Mouse (Mus musculus): Measurements from ENCODE around the gene Ugt1a6b. TPM values are rescaled to one million over a fixed set of nuclear protein-coding genes. Genes with fewer than 3 reads are reported as not detected.

Gene Ugt1a6b
- total and polyA plus RNA-seq, 2 experiments from 2014 or later = 2.0 to 2.9 TPM

- ATAC-seq (no peak), DNase-seq (no peak)
- Histone ChIP-seq H3K27ac (ENCODE audit: low read depth, low read length) (no peak overlapping the region), H3K27me3 (ENCODE audit: insufficient read depth, low read length) (no peaks in the 10 kb centered on the region), H3K9ac (no peak overlapping the region), H3K4me2 (ENCODE audit: low read depth) (no peak overlapping the region), H3K4me3 (ENCODE audit: low read depth, low read length) (no peak overlapping the region), H3K9me3 (ENCODE audit: low read length) (peaks cover 97% of the 10 kb centered on the region), H3K36me3 (ENCODE audit: insufficient read depth) (no peaks in the 10 kb centered on the region), H3K4me1 (ENCODE audit: insufficient read depth) (no peaks in the 10 kb centered on the region)
- WGBS = 74% methylated on average over 4 of the region's 4 CpGs
- no peak for TF ChIP-seq CTCF (IDR thresholded peaks at IDR 0.05; ENCODE audit: low read depth)
Measured at GRCm38 (mm10) chr1:88240579-88240978, 137.5 kb downstream of the Ugt1a6b start.

DNA sequence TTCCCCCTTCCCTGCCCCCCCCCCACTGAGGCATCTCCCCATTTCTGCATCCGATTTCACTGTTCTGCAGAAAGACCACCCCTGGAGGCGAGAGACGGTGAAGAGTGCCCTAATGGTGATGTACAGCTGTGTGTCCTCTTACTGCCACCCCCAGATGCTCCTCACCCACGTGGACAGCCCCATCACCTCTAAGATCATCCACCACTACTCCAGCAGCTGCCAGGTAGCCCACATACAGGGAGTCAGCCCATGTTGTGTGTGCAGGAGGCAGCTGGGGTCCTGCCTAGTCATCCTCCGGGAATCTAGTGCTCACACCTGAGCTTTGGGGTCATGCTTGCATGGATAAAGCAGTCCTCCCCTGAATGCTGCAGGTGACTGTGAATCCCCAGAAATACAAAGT, 140.8 kb downstream of the Ugt1a6b start:
- WGBS = 69% methylated on average over 5 of the region's 5 CpGs
- Histone ChIP-seq H3K27me3 (ENCODE audit: insufficient read depth, low read length) (no peaks in the 10 kb centered on the region), H3K4me2 (ENCODE audit: low read depth) (no peak overlapping the region), H3K9ac (no peak overlapping the region), H3K4me1 (ENCODE audit: insufficient read depth) (no peaks in the 10 kb centered on the region), H3K9me3 (ENCODE audit: low read length) (peaks cover 100% of the 10 kb centered on the region), H3K27ac (ENCODE audit: low read depth, low read length) (no peak overlapping the region), H3K4me3 (ENCODE audit: low read depth, low read length) (no peak overlapping the region), H3K36me3 (ENCODE audit: insufficient read depth) (no peaks in the 10 kb centered on the region)
- ATAC-seq = no peak
- no peak for TF ChIP-seq CTCF (IDR thresholded peaks at IDR 0.05; ENCODE audit: low read depth)
- no peak for DNase-seq

GRCm38 (mm10) chr1:88245881-88246280, 142.8 kb downstream of the Ugt1a6b start:
- no peak overlapping the region for H3K27ac ChIP-seq (ENCODE audit: low read depth, low read length)
- H3K4me1 ChIP-seq (ENCODE audit: insufficient read depth) = no peaks in the 10 kb centered on the region
- no peak for TF ChIP-seq CTCF (IDR thresholded peaks at IDR 0.05; ENCODE audit: low read depth)
- DNase-seq (no peak), ATAC-seq (no peak)
- peaks cover 100% of the 10 kb centered on the region for H3K9me3 ChIP-seq (ENCODE audit: low read length)
- no peaks in the 10 kb centered on the region for H3K27me3 ChIP-seq (ENCODE audit: insufficient read depth, low read length)
- no peak overlapping the region for H3K4me3 ChIP-seq (ENCODE audit: low read depth, low read length)
- H3K36me3 ChIP-seq (ENCODE audit: insufficient read depth) = no peaks in the 10 kb centered on the region
- 80% methylated on average over 6 of the region's 6 CpGs for WGBS
- H3K4me2 ChIP-seq (ENCODE audit: low read depth) = no peak overlapping the region
- H3K9ac ChIP-seq = no peak overlapping the region

DNA sequence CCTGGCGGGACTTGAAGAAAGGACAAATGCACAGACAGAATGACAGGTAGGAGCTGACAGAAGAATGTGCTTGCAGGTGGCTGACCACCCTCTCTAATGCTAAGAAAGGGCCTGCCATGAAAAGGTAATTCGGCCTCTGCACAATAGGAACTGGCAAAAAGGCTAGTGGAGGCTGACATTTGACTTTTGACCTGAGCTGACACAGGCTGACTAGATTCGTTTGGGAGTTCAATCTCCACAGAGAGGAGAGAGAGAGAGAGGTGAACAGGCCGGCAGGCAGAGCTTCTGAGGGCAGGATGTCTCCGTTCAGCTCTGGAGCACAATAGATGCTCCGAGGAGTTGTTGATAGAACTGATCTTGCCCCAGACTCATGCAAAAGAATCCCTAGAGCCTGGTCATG, 143.3 kb downstream of the Ugt1a6b start:
- WGBS = 43% methylated on average over 6 of the region's 6 CpGs
- peaks cover 100% of the 10 kb centered on the region for H3K9me3 ChIP-seq (ENCODE audit: low read length)
- TF ChIP-seq CTCF (IDR thresholded peaks at IDR 0.05; ENCODE audit: low read depth) = no peak
- no peak overlapping the region for H3K27ac ChIP-seq (ENCODE audit: low read depth, low read length)
- no peak overlapping the region for H3K4me2 ChIP-seq (ENCODE audit: low read depth)
- no peak overlapping the region for H3K4me3 ChIP-seq (ENCODE audit: low read depth, low read length)
- H3K4me1 ChIP-seq (ENCODE audit: insufficient read depth) = no peaks in the 10 kb centered on the region
- no peak for ATAC-seq
- H3K9ac ChIP-seq = no peak overlapping the region
- no peaks in the 10 kb centered on the region for H3K27me3 ChIP-seq (ENCODE audit: insufficient read depth, low read length)
- H3K36me3 ChIP-seq (ENCODE audit: insufficient read depth) = no peaks in the 10 kb centered on the region
- DNase-seq = no peak

DNA sequence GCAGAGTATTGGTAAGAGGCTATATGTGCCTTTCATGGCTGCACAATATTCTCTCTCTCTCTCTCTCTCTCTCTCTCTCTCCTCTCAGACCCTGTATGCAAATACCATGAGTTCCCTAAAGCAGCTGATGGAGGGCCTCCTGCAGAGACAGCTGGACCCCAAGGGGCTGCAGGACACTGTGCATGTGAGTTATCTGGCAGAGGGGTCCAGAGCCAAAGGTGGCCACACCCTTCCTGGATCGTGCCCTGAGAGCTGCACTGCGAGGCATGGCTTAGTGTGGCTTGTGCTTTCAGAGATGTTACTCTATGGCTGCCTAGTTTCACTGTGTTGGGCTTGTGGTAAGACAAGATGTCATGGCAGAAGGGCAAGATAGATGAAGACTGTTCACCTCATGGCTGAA, 144.6 kb downstream of the Ugt1a6b start:
- no peak for TF ChIP-seq CTCF (IDR thresholded peaks at IDR 0.05; ENCODE audit: low read depth)
- DNase-seq (no peak), ATAC-seq (no peak)
- no peaks in the 10 kb centered on the region for H3K4me1 ChIP-seq (ENCODE audit: insufficient read depth)
- 46% methylated on average over 2 of the region's 2 CpGs for WGBS
- no peak overlapping the region for H3K9ac ChIP-seq
- no peaks in the 10 kb centered on the region for H3K36me3 ChIP-seq (ENCODE audit: insufficient read depth)
- H3K9me3 ChIP-seq (ENCODE audit: low read length) = peaks cover 96% of the 10 kb centered on the region
- no peak overlapping the region for H3K4me3 ChIP-seq (ENCODE audit: low read depth, low read length)
- no peak overlapping the region for H3K27ac ChIP-seq (ENCODE audit: low read depth, low read length)
- H3K27me3 ChIP-seq (ENCODE audit: insufficient read depth, low read length) = no peaks in the 10 kb centered on the region
- H3K4me2 ChIP-seq (ENCODE audit: low read depth) = no peak overlapping the region

DNA sequence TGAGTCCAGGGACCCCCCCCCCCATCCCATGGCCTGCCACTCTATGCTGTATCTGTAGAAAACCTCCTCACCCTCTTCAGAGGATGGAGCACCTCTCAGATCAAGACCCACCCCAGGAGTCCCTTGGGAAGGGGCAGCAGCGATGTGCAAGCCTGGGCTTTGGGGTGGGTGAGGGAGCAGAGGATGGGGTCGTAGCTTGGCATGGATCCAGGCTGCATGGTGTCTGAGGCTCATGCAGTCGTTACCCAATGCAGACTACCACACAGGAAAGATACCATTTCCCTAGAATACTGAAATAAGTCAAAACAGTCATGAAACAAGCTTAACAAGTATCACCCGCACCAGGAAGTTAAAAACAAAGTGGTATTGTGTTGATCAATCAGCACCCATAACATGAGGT, 145.6 kb downstream of the Ugt1a6b start:
- Histone ChIP-seq H3K27me3 (ENCODE audit: insufficient read depth, low read length) (no peaks in the 10 kb centered on the region), H3K4me3 (ENCODE audit: low read depth, low read length) (no peak overlapping the region), H3K4me1 (ENCODE audit: insufficient read depth) (no peaks in the 10 kb centered on the region), H3K4me2 (ENCODE audit: low read depth) (no peak overlapping the region), H3K27ac (ENCODE audit: low read depth, low read length) (no peak overlapping the region), H3K9ac (no peak overlapping the region), H3K9me3 (ENCODE audit: low read length) (peaks cover 96% of the 10 kb centered on the region), H3K36me3 (ENCODE audit: insufficient read depth) (no peaks in the 10 kb centered on the region)
- ATAC-seq = no peak
- TF ChIP-seq CTCF (IDR thresholded peaks at IDR 0.05; ENCODE audit: low read depth) = no peak
- WGBS = 64% methylated on average over 4 of the region's 4 CpGs
- no peak for DNase-seq

GRCm38 (mm10) chr1:88249596-88249995, 146.5 kb downstream of the Ugt1a6b start:
- Histone ChIP-seq H3K4me1 (ENCODE audit: insufficient read depth) (no peaks in the 10 kb centered on the region), H3K27me3 (ENCODE audit: insufficient read depth, low read length) (no peaks in the 10 kb centered on the region), H3K9ac (no peak overlapping the region), H3K9me3 (ENCODE audit: low read length) (peaks cover 96% of the 10 kb centered on the region), H3K4me3 (ENCODE audit: low read depth, low read length) (no peak overlapping the region), H3K4me2 (ENCODE audit: low read depth) (no peak overlapping the region), H3K27ac (ENCODE audit: low read depth, low read length) (no peak overlapping the region), H3K36me3 (ENCODE audit: insufficient read depth) (no peaks in the 10 kb centered on the region)
- no peak for TF ChIP-seq CTCF (IDR thresholded peaks at IDR 0.05; ENCODE audit: low read depth)
- no peak for DNase-seq
- no peak for ATAC-seq
- WGBS = 80% methylated on average over 7 of the region's 7 CpGs

- no peak overlapping the region for H3K4me2 ChIP-seq (ENCODE audit: low read depth)
- no peak overlapping the region for H3K27ac ChIP-seq (ENCODE audit: low read depth, low read length)
- no peaks in the 10 kb centered on the region for H3K4me1 ChIP-seq (ENCODE audit: insufficient read depth)
- 83% methylated on average over 5 of the region's 5 CpGs for WGBS
- H3K9me3 ChIP-seq (ENCODE audit: low read length) = peaks cover 96% of the 10 kb centered on the region
- ATAC-seq (no peak), DNase-seq (no peak)
- H3K36me3 ChIP-seq (ENCODE audit: insufficient read depth) = no peaks in the 10 kb centered on the region
- no peak overlapping the region for H3K9ac ChIP-seq
- no peak overlapping the region for H3K4me3 ChIP-seq (ENCODE audit: low read depth, low read length)
- no peaks in the 10 kb centered on the region for H3K27me3 ChIP-seq (ENCODE audit: insufficient read depth, low read length)
- no peak for TF ChIP-seq CTCF (IDR thresholded peaks at IDR 0.05; ENCODE audit: low read depth)
Measured at GRCm38 (mm10) chr1:88250023-88250422, 147.0 kb downstream of the Ugt1a6b start.

Measured in forebrain, postnatal 0 days (tissue).